Mouse (Mus musculus) layer of hippocampus, postnatal 36 days (tissue): ENCODE data around the gene Defa36. TPM values are rescaled to one million over a fixed set of nuclear protein-coding genes. Genes with fewer than 3 reads are reported as not detected.
"Not testable (repeated sequence)": the region's sequence is repeated elsewhere in the genome, so short reads cannot be mapped to it uniquely, and the experiment has no call there.

ENCODE experiments used
- DNase-seq, 2 experiments: peaks; one replicate each; pipeline ENCODE4 v3.0.0; 2022
- total RNA-seq, 2 experiments: library from RNA; stranded (reverse); gene quantifications; 2 replicates each; pipeline ENCODE4 v1.2.3; 2021

Gene Defa36
- not detected for total RNA-seq

DNA sequence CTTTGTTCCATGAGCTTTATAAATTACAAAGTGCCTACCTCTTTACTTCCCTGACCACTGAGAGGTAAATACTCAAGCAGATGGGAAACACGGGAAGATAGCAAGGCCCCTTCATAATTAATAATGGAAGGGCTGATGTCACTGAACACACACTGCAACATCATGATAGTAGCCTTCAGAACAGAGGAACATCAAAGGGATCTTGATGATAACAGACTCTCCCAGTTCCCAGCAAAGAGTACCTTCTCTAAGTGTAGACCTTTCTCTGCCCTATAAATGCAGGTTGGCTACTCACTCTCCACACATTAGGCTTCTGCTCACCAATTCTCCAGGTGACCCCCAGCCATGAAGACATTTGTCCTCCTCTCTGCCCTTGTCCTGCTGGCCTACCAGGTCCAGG, at the start of gene Defa36:
Gene Defa36 (plus strand): TSS at position 301 of the 400 bp plus-strand sequence.
- not testable (repeated sequence) for DNase-seq

DNA sequence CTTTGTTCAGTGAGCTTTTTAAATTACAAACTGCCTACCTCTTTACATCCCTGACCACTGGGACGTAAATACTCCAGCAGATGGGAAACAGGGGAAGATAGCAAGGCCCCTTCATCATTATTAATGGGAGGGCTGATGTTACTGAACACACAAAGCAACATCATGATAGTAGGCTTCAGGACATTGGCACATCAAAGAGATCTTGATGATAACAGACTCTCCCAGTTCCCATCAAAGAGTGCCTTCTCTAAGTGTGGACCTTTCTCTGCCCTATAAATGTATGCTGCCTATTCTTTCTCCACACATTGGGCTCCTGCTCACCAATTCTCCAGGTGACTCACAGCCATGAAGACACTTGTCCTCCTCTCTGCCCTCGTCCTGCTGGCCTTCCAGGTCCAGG, 49.0 kb upstream of the Defa36 start, which contains the start of gene Defa2:
Gene Defa2 (plus strand): TSS at position 301 of the 400 bp plus-strand sequence.
- not testable (repeated sequence) for DNase-seq

DNA sequence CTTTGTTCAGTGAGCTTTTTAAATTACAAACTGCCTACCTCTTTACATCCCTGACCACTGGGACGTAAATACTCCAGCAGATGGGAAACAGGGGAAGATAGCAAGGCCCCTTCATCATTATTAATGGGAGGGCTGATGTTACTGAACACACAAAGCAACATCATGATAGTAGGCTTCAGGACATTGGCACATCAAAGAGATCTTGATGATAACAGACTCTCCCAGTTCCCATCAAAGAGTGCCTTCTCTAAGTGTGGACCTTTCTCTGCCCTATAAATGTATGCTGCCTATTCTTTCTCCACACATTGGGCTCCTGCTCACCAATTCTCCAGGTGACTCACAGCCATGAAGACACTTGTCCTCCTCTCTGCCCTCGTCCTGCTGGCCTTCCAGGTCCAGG, 35.7 kb upstream of the Defa36 start, which contains the start of gene Defa33:
Gene Defa33 (plus strand): TSS at position 301 of the 400 bp plus-strand sequence.
- not testable (repeated sequence) for DNase-seq

DNA sequence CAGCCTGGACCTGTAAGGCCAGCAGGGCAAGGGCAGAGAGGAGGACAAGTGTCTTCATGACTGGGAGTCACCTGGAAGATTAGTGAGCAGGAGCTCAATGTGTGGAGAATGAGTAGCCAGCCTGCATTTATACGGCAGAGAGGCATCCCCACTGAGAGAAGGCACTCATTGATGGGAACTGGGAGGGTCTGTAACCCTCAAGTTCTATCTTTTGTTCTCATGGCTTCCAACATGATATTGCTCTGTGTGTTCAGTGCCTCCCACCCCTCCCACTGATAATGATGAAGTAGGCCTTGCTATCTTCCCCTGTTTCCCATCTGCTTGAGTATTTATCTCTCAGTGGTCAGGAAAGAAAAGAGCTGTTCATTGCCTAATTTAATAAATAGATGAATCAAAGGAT, 29.2 kb downstream of the Defa36 start, which contains the start of gene Gm7849:
Gene Gm7849 (minus strand): TSS at position 101 of the 400 bp plus-strand sequence.
- not testable (repeated sequence) for DNase-seq

Other genes with a start within 250 kb of the Defa36 start
- not detected for gene Defa31, start 235.8 kb upstream of the Defa36 start, total RNA-seq
- not detected for gene Gm15293, start 225.8 kb upstream of the Defa36 start, total RNA-seq
- not detected for gene Gm15292, start 177.7 kb upstream of the Defa36 start, total RNA-seq
- gene Defa27, start 111.9 kb upstream of the Defa36 start, total RNA-seq: not detected
- not detected for gene Defa29, start 100.4 kb upstream of the Defa36 start, total RNA-seq
- gene Defa2, start 48.9 kb upstream of the Defa36 start, total RNA-seq: not detected
- not detected for gene Defa33, start 35.6 kb upstream of the Defa36 start, total RNA-seq
- not detected for gene Gm7849, start 29.1 kb downstream of the Defa36 start, total RNA-seq
- gene Defa20, start 81.8 kb downstream of the Defa36 start, total RNA-seq: not detected
- not detected for gene Defa32, start 101.6 kb downstream of the Defa36 start, total RNA-seq
- not detected for gene Defa37, start 138.0 kb downstream of the Defa36 start, total RNA-seq
- not detected for gene Defa28, start 155.6 kb downstream of the Defa36 start, total RNA-seq
- not detected for gene Gm7861, start 167.1 kb downstream of the Defa36 start, total RNA-seq
- not detected for gene Defa26, start 190.8 kb downstream of the Defa36 start, total RNA-seq
- not detected for gene Defa17, start 228.4 kb downstream of the Defa36 start, total RNA-seq
- not detected for gene Defa34, start 238.4 kb downstream of the Defa36 start, total RNA-seq